Mouse (Mus musculus): Measurements from ENCODE around the gene Sdc1. TPM values are rescaled to one million over a fixed set of nuclear protein-coding genes. Genes with fewer than 3 reads are reported as not detected.

Gene Sdc1
- polyA plus RNA-seq, 1 experiment from 2014 or later = 142 TPM

DNA sequence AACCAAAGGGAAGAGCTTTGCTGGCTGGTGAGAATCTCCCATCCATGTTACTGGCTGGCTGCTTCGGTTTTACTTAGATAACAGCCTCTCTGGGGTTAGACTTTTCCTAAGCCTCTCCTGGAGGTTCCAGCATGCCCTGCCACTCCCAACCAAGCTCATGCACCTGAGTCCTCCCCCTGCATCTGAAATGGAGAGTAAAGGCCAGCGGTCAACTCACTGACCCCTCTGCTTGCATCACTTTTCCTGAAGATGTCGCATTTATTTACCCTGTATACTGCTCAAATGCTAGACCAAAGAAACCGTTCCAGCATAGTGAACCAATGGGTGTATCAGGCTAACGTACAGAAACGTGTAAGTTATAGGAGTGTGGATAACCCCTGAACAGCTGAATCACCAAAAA, 38.5 kb downstream of the Sdc1 start:
- Histone ChIP-seq H3K27me3 (replicated peaks) (no peaks in the 10 kb centered on the region), H3K36me3 (no peaks in the 10 kb centered on the region), H3K27ac (no peak overlapping the region), H3K4me3 (replicated peaks) (no peak overlapping the region), H3K9me3 (no peaks in the 10 kb centered on the region), H3K9ac (no peak overlapping the region), H3K4me1 (peaks cover 13% of the 10 kb centered on the region), H3K4me2 (no peak overlapping the region)
- 82% methylated on average over 6 of the region's 6 CpGs for WGBS
- no peak for ATAC-seq (ENCODE audit: insufficient read depth, low FRiP score, low read depth)

DNA sequence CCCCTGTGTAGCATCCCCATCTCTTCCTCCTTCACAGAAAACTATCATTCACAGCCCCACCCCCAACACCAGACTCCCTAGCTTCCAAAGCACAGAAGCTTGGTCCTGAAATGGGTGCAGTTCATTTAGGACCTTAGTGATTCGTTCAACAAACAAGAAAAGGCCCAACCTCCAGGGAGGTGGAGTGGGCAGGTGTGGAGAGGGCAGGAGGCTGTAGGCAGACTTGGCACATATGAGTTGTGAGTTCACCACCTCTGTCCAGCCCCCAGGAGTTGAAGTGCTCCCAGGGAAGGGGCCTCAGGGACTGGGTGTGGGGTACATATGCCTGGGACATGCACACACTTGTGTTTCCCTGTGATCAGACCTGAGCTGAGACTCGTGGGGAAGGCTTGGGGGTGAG, 39.8 kb downstream of the Sdc1 start:
- peak; percentile 15; the same call in 1 of the 2 replicates for ATAC-seq (ENCODE audit: insufficient read depth, low FRiP score, low read depth)
- Histone ChIP-seq H3K4me2 (no peak overlapping the region), H3K36me3 (no peaks in the 10 kb centered on the region), H3K4me3 (replicated peaks) (no peak overlapping the region), H3K9ac (no peak overlapping the region), H3K27ac (peak overlapping the region; percentile 85), H3K9me3 (no peaks in the 10 kb centered on the region), H3K4me1 (peaks cover 13% of the 10 kb centered on the region), H3K27me3 (replicated peaks) (no peaks in the 10 kb centered on the region)
- 56% methylated on average over 2 of the region's 2 CpGs for WGBS

DNA sequence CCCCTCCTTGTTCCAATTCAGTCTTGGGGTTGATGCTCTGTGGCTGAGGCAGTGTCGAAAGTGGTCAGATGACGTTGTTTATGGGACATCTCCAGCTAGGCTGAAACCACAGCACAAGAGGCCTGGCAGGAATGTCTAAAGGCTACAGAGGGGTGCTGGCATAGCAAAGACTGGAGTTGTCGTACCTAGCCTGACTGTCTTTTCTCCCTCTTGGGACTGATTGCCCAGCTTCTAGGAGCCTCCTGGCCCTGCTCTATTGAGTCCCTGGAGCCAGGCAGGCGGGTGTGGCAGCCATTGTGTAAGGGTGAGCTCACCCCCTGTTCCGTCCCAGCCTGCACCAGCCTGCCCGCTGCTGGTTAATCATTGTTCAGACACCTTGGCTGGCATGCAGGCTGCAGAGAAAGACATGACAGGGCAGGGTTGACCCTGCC, 40.3 kb downstream of the Sdc1 start:
- Histone ChIP-seq H3K4me3 (replicated peaks) (no peak overlapping the region), H3K9me3 (no peaks in the 10 kb centered on the region), H3K27me3 (replicated peaks) (no peaks in the 10 kb centered on the region), H3K9ac (no peak overlapping the region), H3K4me2 (no peak overlapping the region), H3K36me3 (no peaks in the 10 kb centered on the region), H3K4me1 (peaks cover 13% of the 10 kb centered on the region), H3K27ac (peak overlapping the region; percentile 85)
- ATAC-seq (ENCODE audit: insufficient read depth, low FRiP score, low read depth) = peak; percentile 93
- 62% methylated on average over 6 of the region's 6 CpGs for WGBS

GRCm38 (mm10) chr12:8811894-8812560, 40.9 kb downstream of the Sdc1 start:
- no peak overlapping the region for H3K9ac ChIP-seq
- no peak overlapping the region for H3K4me3 ChIP-seq (replicated peaks)
- 66% methylated on average over 5 of the region's 5 CpGs for whole genome bisulfite sequencing
- no peak for ATAC-seq (ENCODE audit: insufficient read depth, low FRiP score, low read depth)
- H3K4me1 ChIP-seq = peaks cover 13% of the 10 kb centered on the region
- no peaks in the 10 kb centered on the region for H3K27me3 ChIP-seq (replicated peaks)
- H3K9me3 ChIP-seq = no peaks in the 10 kb centered on the region
- no peak overlapping the region for H3K4me2 ChIP-seq
- H3K27ac ChIP-seq = peak overlapping the region; percentile 85
- no peaks in the 10 kb centered on the region for H3K36me3 ChIP-seq

- Histone ChIP-seq H3K27me3 (replicated peaks) (no peaks in the 10 kb centered on the region), H3K9me3 (no peaks in the 10 kb centered on the region), H3K4me2 (peak overlapping the region; percentile 27; the same call in 1 of the 2 replicates), H3K4me1 (peaks cover 15% of the 10 kb centered on the region), H3K36me3 (no peaks in the 10 kb centered on the region), H3K4me3 (replicated peaks) (no peak overlapping the region), H3K9ac (no peak overlapping the region), H3K27ac (peak overlapping the region; percentile 61)
- WGBS = 18% methylated on average over 13 of the region's 13 CpGs
- ATAC-seq (ENCODE audit: insufficient read depth, low FRiP score, low read depth) = peak; percentile 78
Observed at GRCm38 (mm10) chr12:8817467-8818232, 46.5 kb downstream of the Sdc1 start.

- no peak overlapping the region for H3K9ac ChIP-seq
- no peak; the same call in 1 of the 2 replicates for ATAC-seq (ENCODE audit: insufficient read depth, low FRiP score, low read depth)
- H3K27ac ChIP-seq = peak overlapping the region; percentile 61
Observed at GRCm38 (mm10) chr12:8818233-8818672, 47.1 kb downstream of the Sdc1 start.

DNA sequence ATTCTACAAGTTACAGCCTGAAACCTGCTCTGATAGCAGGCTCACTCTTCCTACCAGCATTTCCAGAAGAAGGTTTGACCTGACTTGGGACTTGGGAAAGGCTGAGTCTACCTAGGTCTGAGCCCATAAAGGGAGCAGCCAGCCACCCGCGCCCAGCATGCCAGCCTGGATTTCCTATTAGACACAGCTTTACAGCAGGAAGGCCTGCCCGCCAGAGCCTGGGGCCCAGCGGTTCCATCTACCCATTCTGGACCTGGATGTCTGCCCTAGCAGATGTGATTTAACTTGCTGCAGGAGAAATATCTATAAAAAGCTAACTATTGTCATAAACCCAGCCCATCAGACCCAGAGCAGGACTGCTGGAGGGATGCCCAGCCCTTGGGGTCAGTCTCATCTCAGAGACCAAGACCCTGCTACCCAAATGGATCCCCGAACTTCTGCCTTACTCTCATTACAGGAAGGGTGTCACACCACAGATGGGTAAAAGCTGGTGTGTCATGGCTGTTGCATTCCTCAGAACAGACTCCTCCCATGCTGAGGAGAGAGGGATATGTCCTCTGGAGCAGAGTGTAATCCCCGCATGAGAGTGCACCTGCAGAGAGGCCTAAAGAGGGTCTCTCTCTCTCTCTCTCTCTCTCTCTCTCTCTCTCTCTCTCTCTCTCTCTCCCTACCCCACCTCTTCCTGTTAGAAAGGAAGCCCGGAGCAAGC, 54.0 kb downstream of the Sdc1 start:
- ATAC-seq (ENCODE audit: insufficient read depth, low FRiP score, low read depth) = no peak
- H3K9me3 ChIP-seq = no peaks in the 10 kb centered on the region
- H3K9ac ChIP-seq = no peak overlapping the region
- H3K4me3 ChIP-seq (replicated peaks) = no peak overlapping the region
- no peak overlapping the region for H3K4me2 ChIP-seq
- H3K4me1 ChIP-seq = no peaks in the 10 kb centered on the region
- no peak overlapping the region for H3K27ac ChIP-seq
- no peaks in the 10 kb centered on the region for H3K27me3 ChIP-seq (replicated peaks)
- H3K36me3 ChIP-seq = no peaks in the 10 kb centered on the region
- 63% methylated on average over 7 of the region's 7 CpGs for WGBS

More at GRCm38 (mm10) chr12:8818233-8818672, 47.1 kb downstream of the Sdc1 start:
- H3K4me3 ChIP-seq (replicated peaks) = no peak overlapping the region
- H3K4me1 ChIP-seq = peaks cover 15% of the 10 kb centered on the region
- peak overlapping the region; percentile 27; the same call in 1 of the 2 replicates for H3K4me2 ChIP-seq
- H3K27me3 ChIP-seq (replicated peaks) = no peaks in the 10 kb centered on the region
- H3K36me3 ChIP-seq = no peaks in the 10 kb centered on the region
- WGBS = 19% methylated on average over 3 of the region's 3 CpGs
- H3K9me3 ChIP-seq = no peaks in the 10 kb centered on the region

- no peak for ATAC-seq (ENCODE audit: insufficient read depth, low FRiP score, low read depth)
- 90% methylated on average over 9 of the region's 9 CpGs for WGBS
- no peaks in the 10 kb centered on the region for H3K27me3 ChIP-seq (replicated peaks)
- H3K4me1 ChIP-seq = no peaks in the 10 kb centered on the region
- no peak overlapping the region for H3K4me3 ChIP-seq (replicated peaks)
- no peaks in the 10 kb centered on the region for H3K9me3 ChIP-seq
- H3K36me3 ChIP-seq = no peaks in the 10 kb centered on the region
- no peak overlapping the region for H3K9ac ChIP-seq
- no peak overlapping the region for H3K27ac ChIP-seq
- H3K4me2 ChIP-seq = no peak overlapping the region
Observed at GRCm38 (mm10) chr12:8827014-8827715, 56.0 kb downstream of the Sdc1 start.

GRCm38 (mm10) chr12:8829032-8829660, 58.0 kb downstream of the Sdc1 start:
- no peaks in the 10 kb centered on the region for H3K9me3 ChIP-seq
- no peak overlapping the region for H3K4me2 ChIP-seq
- no peaks in the 10 kb centered on the region for H3K36me3 ChIP-seq
- no peak overlapping the region for H3K9ac ChIP-seq
- WGBS = 52% methylated on average over 13 of the region's 13 CpGs
- no peak overlapping the region for H3K27ac ChIP-seq
- H3K27me3 ChIP-seq (replicated peaks) = no peaks in the 10 kb centered on the region
- ATAC-seq (ENCODE audit: insufficient read depth, low FRiP score, low read depth) = no peak
- H3K4me3 ChIP-seq (replicated peaks) = no peak overlapping the region
- no peaks in the 10 kb centered on the region for H3K4me1 ChIP-seq

GRCm38 (mm10) chr12:8829661-8830040, 58.5 kb downstream of the Sdc1 start:
- no peaks in the 10 kb centered on the region for H3K27me3 ChIP-seq (replicated peaks)
- 80% methylated on average over 5 of the region's 5 CpGs for WGBS
- no peaks in the 10 kb centered on the region for H3K36me3 ChIP-seq
- no peak overlapping the region for H3K4me3 ChIP-seq (replicated peaks)
- ATAC-seq (ENCODE audit: insufficient read depth, low FRiP score, low read depth) = no peak
- no peaks in the 10 kb centered on the region for H3K4me1 ChIP-seq
- H3K4me2 ChIP-seq = no peak overlapping the region
- no peaks in the 10 kb centered on the region for H3K9me3 ChIP-seq
- no peak overlapping the region for H3K9ac ChIP-seq
- no peak overlapping the region for H3K27ac ChIP-seq

DNA sequence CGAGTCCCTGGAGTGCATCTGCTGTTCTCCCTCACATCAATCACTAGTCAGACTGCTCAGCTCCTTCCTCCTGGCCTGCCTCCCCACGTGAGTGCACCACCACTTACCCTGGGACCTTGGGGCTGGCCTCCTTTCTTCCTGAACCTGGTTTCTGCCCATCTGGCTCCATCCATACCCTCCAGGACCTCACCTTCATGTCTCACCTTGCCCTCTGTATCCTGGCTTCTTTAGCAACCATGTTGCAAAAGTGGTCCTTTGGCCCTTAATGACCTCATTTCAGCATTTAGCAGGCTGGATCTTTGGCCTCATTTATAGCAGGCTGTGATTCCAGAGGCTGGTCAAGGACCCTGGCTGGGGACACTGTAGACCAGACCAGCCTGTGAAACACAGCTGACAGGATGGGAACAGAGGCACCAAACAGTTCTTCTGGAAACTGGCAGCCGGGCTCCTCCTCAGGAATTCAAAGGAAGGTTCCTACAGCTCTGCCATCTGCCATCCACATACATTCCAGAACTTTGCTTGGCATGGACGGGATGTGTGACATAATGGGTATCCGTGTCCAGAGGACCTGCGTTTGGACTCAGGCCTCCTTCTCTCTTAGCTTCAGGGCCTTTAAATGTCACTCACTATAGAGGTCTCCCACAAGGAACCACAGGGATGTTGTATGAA, 60.0 kb downstream of the Sdc1 start:
- H3K4me3 ChIP-seq (replicated peaks) = no peak overlapping the region
- no peak overlapping the region for H3K4me2 ChIP-seq
- 60% methylated on average over 6 of the region's 6 CpGs for WGBS
- no peaks in the 10 kb centered on the region for H3K4me1 ChIP-seq
- no peaks in the 10 kb centered on the region for H3K36me3 ChIP-seq
- no peak overlapping the region for H3K9ac ChIP-seq
- no peaks in the 10 kb centered on the region for H3K9me3 ChIP-seq
- no peak overlapping the region for H3K27ac ChIP-seq
- H3K27me3 ChIP-seq (replicated peaks) = no peaks in the 10 kb centered on the region
- ATAC-seq (ENCODE audit: insufficient read depth, low FRiP score, low read depth) = no peak

Measured in stomach, embryonic 15.5 days (tissue).